Mouse (Mus musculus) E14TG2a.4 (cell line): Measurements from ENCODE around the gene Dynlt3.

Source experiments
- CTCF ChIP-seq: conservative IDR thresholded peaks from 2 replicates; pipeline ENCODE4 v1.5.1; 2014; ENCODE audit warnings: low read length
- NANOG ChIP-seq: IDR thresholded peaks from 2 replicates; pipeline ENCODE4 v1.6.1; 2014; ENCODE audit warnings: borderline replicate concordance, low read length, mixed read lengths
- POU5F1 ChIP-seq: IDR thresholded peaks from 2 replicates; pipeline ENCODE4 v1.6.1; 2014; ENCODE audit warnings: low read length, borderline replicate concordance

DNA sequence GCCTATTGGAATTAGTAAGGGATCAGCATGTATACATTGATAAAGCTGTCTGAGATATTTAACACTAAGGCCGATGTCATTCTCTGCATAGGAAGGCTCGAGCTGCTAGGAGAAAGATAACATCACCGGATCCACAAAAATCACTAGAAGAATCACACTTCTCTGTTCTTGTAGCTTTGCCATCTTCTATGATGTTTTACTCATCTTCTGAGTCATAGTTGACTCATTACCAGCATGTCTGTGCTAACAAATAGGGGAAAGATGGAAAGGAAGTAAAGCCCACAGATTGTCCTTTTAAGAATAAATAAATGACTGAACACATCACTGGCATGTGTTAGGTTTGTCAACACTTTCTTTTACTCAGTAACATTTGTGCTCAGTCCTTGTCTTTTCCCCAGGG lies 37.0 kb upstream of the Dynlt3 start:
- TF ChIP-seq CTCF (no peak), POU5F1 (no peak), NANOG (no peak)
